Mouse (Mus musculus): ENCODE results near the gene Tanc1.

Tanc1 gene

GRCm38 (mm10) chr2:59653306-59654165 lies 41.7 kb downstream of the Tanc1 start:
- DNase-seq: peak in 1 of 2 experiments; percentile 50

GRCm38 (mm10) chr2:59655471-59655870 lies 43.6 kb downstream of the Tanc1 start:
- peak; percentile 60 to 64 for DNase-seq

GRCm38 (mm10) chr2:59656680-59657079 lies 44.8 kb downstream of the Tanc1 start:
- no peak for DNase-seq

- DNase-seq: no peak
Measured at GRCm38 (mm10) chr2:59659686-59660085, 47.8 kb downstream of the Tanc1 start.

GRCm38 (mm10) chr2:59660891-59661805 lies 49.3 kb downstream of the Tanc1 start:
- no peak for DNase-seq

- DNase-seq: peak in 1 of 2 experiments; percentile 40
Measured at GRCm38 (mm10) chr2:59664803-59665567, 53.1 kb downstream of the Tanc1 start.

GRCm38 (mm10) chr2:59666533-59666932 lies 54.7 kb downstream of the Tanc1 start:
- DNase-seq: no peak

- peak in 1 of 2 experiments; percentile 53 for DNase-seq
Measured at GRCm38 (mm10) chr2:59670087-59671060, 58.5 kb downstream of the Tanc1 start.

- no peak for DNase-seq
Measured at GRCm38 (mm10) chr2:59671671-59672070, 59.8 kb downstream of the Tanc1 start.

GRCm38 (mm10) chr2:59672086-59672485 lies 60.2 kb downstream of the Tanc1 start:
- no peak for DNase-seq

GRCm38 (mm10) chr2:59672686-59673085 lies 60.8 kb downstream of the Tanc1 start:
- no peak for DNase-seq

- DNase-seq: no peak
Measured at GRCm38 (mm10) chr2:59673351-59673750, 61.5 kb downstream of the Tanc1 start.

- DNase-seq: no peak
Measured at GRCm38 (mm10) chr2:59673877-59674276, 62.0 kb downstream of the Tanc1 start.

GRCm38 (mm10) chr2:59675270-59675995 lies 63.6 kb downstream of the Tanc1 start:
- DNase-seq: no peak

- no peak for DNase-seq
Measured at GRCm38 (mm10) chr2:59676041-59676440, 64.2 kb downstream of the Tanc1 start.

GRCm38 (mm10) chr2:59676442-59676841 lies 64.6 kb downstream of the Tanc1 start:
- DNase-seq: no peak

GRCm38 (mm10) chr2:59679424-59680020 lies 67.7 kb downstream of the Tanc1 start:
- no peak for DNase-seq

GRCm38 (mm10) chr2:59680736-59681135 lies 68.9 kb downstream of the Tanc1 start:
- DNase-seq: no peak

GRCm38 (mm10) chr2:59681181-59681580 lies 69.3 kb downstream of the Tanc1 start:
- DNase-seq: no peak

- DNase-seq: no peak
Measured at GRCm38 (mm10) chr2:59684864-59685605, 73.2 kb downstream of the Tanc1 start.

All from cerebellum, adult 18-20 months (tissue).